Mouse (Mus musculus) myocyte (in vitro differentiated cells): ENCODE results near the gene Rps28.
A peak's percentile ranks its signal among the peaks of the same experiment; 100 is the strongest.

ENCODE experiments used
- CEBPB ChIP-seq: IDR thresholded peaks from 2 replicates; pipeline ENCODE4 v1.6.1; 2011; ENCODE audit warnings: mild to moderate bottlenecking, moderate library complexity; ENCODE audit not compliant: poor library complexity, insufficient read depth, severe bottlenecking
- E2F4 ChIP-seq: IDR thresholded peaks from one replicate; pipeline ENCODE4 v1.6.1; 2011; ENCODE audit warnings: mild to moderate bottlenecking, control low read depth, moderate library complexity; ENCODE audit not compliant: insufficient read depth
- MAX ChIP-seq: IDR thresholded peaks from one replicate; pipeline ENCODE4 v1.6.1; 2011; ENCODE audit warnings: low read depth, mild to moderate bottlenecking, control low read depth
- MYOD1 ChIP-seq, 3 experiments: IDR thresholded peaks; one replicate each; pipeline ENCODE4 v1.6.1; 2011; ENCODE audit warnings: control low read depth in 2 of 3, low read depth in 2 of 3, mild to moderate bottlenecking in 2 of 3, moderate library complexity in 1 of 3; ENCODE audit not compliant: insufficient read length in 2 of 3, control insufficient read depth in 1 of 3
- MYOG ChIP-seq, 3 experiments: IDR thresholded peaks; one replicate each; pipeline ENCODE4 v1.6.1; 2011; ENCODE audit warnings: control low read depth in 2 of 3, low read depth in 2 of 3, mild to moderate bottlenecking in 2 of 3; ENCODE audit not compliant: insufficient read length in 2 of 3, control insufficient read depth in 1 of 3, insufficient read depth in 1 of 3
- POLR2A ChIP-seq: IDR thresholded peaks from one replicate; pipeline ENCODE4 v1.6.1; 2011; ENCODE audit warnings: low read depth, mild to moderate bottlenecking, control low read depth, moderate library complexity; ENCODE audit not compliant: insufficient read length
- POLR2AphosphoS2 ChIP-seq: IDR thresholded peaks from one replicate; pipeline ENCODE4 v1.6.1; 2011; ENCODE audit warnings: low read depth, control low read depth; ENCODE audit not compliant: insufficient read length
- REST ChIP-seq: IDR thresholded peaks from one replicate; pipeline ENCODE4 v1.6.1; 2011; ENCODE audit warnings: mild to moderate bottlenecking, control low read depth, moderate library complexity; ENCODE audit not compliant: insufficient read depth, insufficient read length
- SRF ChIP-seq: IDR thresholded peaks from one replicate; pipeline ENCODE4 v1.6.1; 2011; ENCODE audit warnings: low read depth; ENCODE audit not compliant: control insufficient read depth, insufficient read length
- TCF12 ChIP-seq: IDR thresholded peaks from one replicate; pipeline ENCODE4 v1.6.1; 2011; ENCODE audit warnings: mild to moderate bottlenecking, control low read depth; ENCODE audit not compliant: poor library complexity, insufficient read depth, severe bottlenecking
- TCF3 ChIP-seq: IDR thresholded peaks from one replicate; pipeline ENCODE4 v1.6.1; 2011; ENCODE audit warnings: low read depth, control low read depth; ENCODE audit not compliant: insufficient read length
- USF1 ChIP-seq: IDR thresholded peaks from one replicate; pipeline ENCODE4 v1.6.1; 2011; ENCODE audit warnings: low read depth, mild to moderate bottlenecking, control low read depth, moderate library complexity

DNA sequence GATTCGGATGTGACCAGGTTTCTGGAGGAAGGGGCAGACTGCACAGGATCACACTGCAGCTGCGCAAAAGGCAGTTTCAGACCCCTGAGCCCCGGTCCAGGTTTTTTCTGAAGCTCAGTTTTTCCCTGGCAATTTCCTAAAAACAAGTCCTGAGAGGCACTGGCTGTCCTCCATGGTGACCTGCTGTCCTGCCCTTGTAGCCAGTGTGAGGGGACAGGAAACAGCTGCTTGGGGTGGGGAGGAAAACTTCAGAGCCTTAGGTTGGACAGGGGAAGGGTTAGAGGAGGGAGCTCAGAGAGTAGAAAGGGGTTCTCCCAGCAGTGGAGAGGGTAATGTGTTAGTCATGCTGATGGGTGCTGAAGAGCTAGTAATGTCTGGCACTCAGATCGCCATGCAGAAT, 11.4 kb downstream of the Rps28 start:
- TF ChIP-seq REST = no peak
- no peak for TF ChIP-seq USF1
- TF ChIP-seq POLR2A = no peak
- no peak for TF ChIP-seq E2F4
- TF ChIP-seq POLR2AphosphoS2 = no peak
- no peak for TF ChIP-seq SRF
- TF ChIP-seq MAX = no peak
- TF ChIP-seq MYOG (IDR thresholded peaks at IDR 0.05; ENCODE audit: control insufficient read depth in 1 of 3, insufficient read depth in 1 of 3, insufficient read length in 2 of 3, low read depth in 2 of 3) = no peak
- TF ChIP-seq TCF12 = no peak
- TF ChIP-seq CEBPB = no peak
- TF ChIP-seq TCF3 = no peak
- TF ChIP-seq MYOD1 (IDR thresholded peaks at IDR 0.05; ENCODE audit: control insufficient read depth in 1 of 3, insufficient read length in 2 of 3, low read depth in 2 of 3) = peak in 1 of 3 experiments; percentile 21
